Mouse (Mus musculus): ENCODE measurements around the gene Tnxb. TPM values are rescaled to one million over a fixed set of nuclear protein-coding genes. Genes with fewer than 3 reads are reported as not detected.
A peak's percentile ranks its signal among the peaks of the same experiment; 100 is the strongest.

Gene Tnxb
- polyA plus RNA-seq, 1 experiment from 2014 or later: 0.03 TPM

GRCm38 (mm10) chr17:34628644-34628967 lies 41.7 kb upstream of the Tnxb start:
- 11% methylated on average over 5 of the region's 5 CpGs for WGBS
- H3K27ac ChIP-seq (ENCODE audit: low read depth, low read length): peak overlapping the region; percentile 20; the same call in 1 of the 2 replicates
- no peak overlapping the region for H3K4me3 ChIP-seq (ENCODE audit: low read depth, low read length)
- H3K36me3 ChIP-seq (ENCODE audit: control insufficient read depth, insufficient read depth, low read length): no peaks in the 10 kb centered on the region; the same call in 1 of the 2 replicates
- peaks cover 26% of the 10 kb centered on the region for H3K27me3 ChIP-seq (ENCODE audit: control insufficient read depth, insufficient read depth, low read length)
- no peak overlapping the region; the same call in 1 of the 2 replicates for H3K9ac ChIP-seq (ENCODE audit: low read length)
- no peaks in the 10 kb centered on the region for H3K9me3 ChIP-seq (ENCODE audit: control insufficient read depth, low read length)
- peak overlapping the region; percentile 67; the same call in 1 of the 2 replicates for H3K4me2 ChIP-seq (ENCODE audit: low read depth, low read length, severe bottlenecking)
- no peak for DNase-seq (ENCODE audit: low spot score)
- no peak for ATAC-seq (replicated peaks; ENCODE audit: low FRiP score)
- peaks cover 28% of the 10 kb centered on the region for H3K4me1 ChIP-seq (replicated peaks; ENCODE audit: control insufficient read depth, insufficient read depth, low read length)

GRCm38 (mm10) chr17:34629221-34629751 lies 41.0 kb upstream of the Tnxb start, which contains the start of gene Prrt1:
Gene Prrt1 (plus strand): TSS chr17:34629533.
- ATAC-seq (replicated peaks; ENCODE audit: low FRiP score): peak; percentile 26; the same call in 1 of the 2 replicates
- Histone ChIP-seq H3K9ac (ENCODE audit: low read length) (peak within 1 kb of the TSS; percentile 47), H3K36me3 (ENCODE audit: control insufficient read depth, insufficient read depth, low read length) (no peaks in the 10 kb centered on the region; the same call in 1 of the 2 replicates), H3K27me3 (ENCODE audit: control insufficient read depth, insufficient read depth, low read length) (peaks cover 26% of the 10 kb centered on the region), H3K4me1 (replicated peaks; ENCODE audit: control insufficient read depth, insufficient read depth, low read length) (peaks cover 28% of the 10 kb centered on the region), H3K27ac (ENCODE audit: low read depth, low read length) (peak within 1 kb of the TSS; percentile 20; the same call in 1 of the 2 replicates), H3K4me2 (ENCODE audit: low read depth, low read length, severe bottlenecking) (peak within 1 kb of the TSS; percentile 67), H3K4me3 (ENCODE audit: low read depth, low read length) (peak within 1 kb of the TSS; percentile 48), H3K9me3 (ENCODE audit: control insufficient read depth, low read length) (no peaks in the 10 kb centered on the region)
- under 1% methylated on average over 16 of the region's 16 CpGs for WGBS
- DNase-seq (ENCODE audit: low spot score): peak; percentile 60

- DNase-seq (ENCODE audit: low spot score) (peak; percentile 57), ATAC-seq (replicated peaks; ENCODE audit: low FRiP score) (no peak)
- Histone ChIP-seq H3K4me2 (ENCODE audit: low read depth, low read length, severe bottlenecking) (peak overlapping the region; percentile 49; the same call in 1 of the 2 replicates), H3K9ac (ENCODE audit: low read length) (peak overlapping the region; percentile 16; the same call in 1 of the 2 replicates), H3K4me3 (ENCODE audit: low read depth, low read length) (peak overlapping the region; percentile 22), H3K27me3 (ENCODE audit: control insufficient read depth, insufficient read depth, low read length) (peaks cover 26% of the 10 kb centered on the region), H3K36me3 (ENCODE audit: control insufficient read depth, insufficient read depth, low read length) (no peaks in the 10 kb centered on the region; the same call in 1 of the 2 replicates), H3K9me3 (ENCODE audit: control insufficient read depth, low read length) (no peaks in the 10 kb centered on the region), H3K4me1 (replicated peaks; ENCODE audit: control insufficient read depth, insufficient read depth, low read length) (peaks cover 28% of the 10 kb centered on the region), H3K27ac (ENCODE audit: low read depth, low read length) (no peak overlapping the region)
- 13% methylated on average over 12 of the region's 12 CpGs for WGBS
These were observed 40.3 kb upstream of the Tnxb start for GRCm38 (mm10) chr17:34629796-34630603.

- peak overlapping the region; percentile 22 for H3K4me3 ChIP-seq (ENCODE audit: low read depth, low read length)
- ATAC-seq (replicated peaks; ENCODE audit: low FRiP score) (no peak), DNase-seq (ENCODE audit: low spot score) (peak; percentile 57)
- peaks cover 28% of the 10 kb centered on the region for H3K4me1 ChIP-seq (replicated peaks; ENCODE audit: control insufficient read depth, insufficient read depth, low read length)
- H3K27ac ChIP-seq (ENCODE audit: low read depth, low read length): no peak overlapping the region
- 3% methylated on average over 44 of the region's 48 CpGs for WGBS
- peak overlapping the region; percentile 43 for H3K9ac ChIP-seq (ENCODE audit: low read length)
- peaks cover 26% of the 10 kb centered on the region for H3K27me3 ChIP-seq (ENCODE audit: control insufficient read depth, insufficient read depth, low read length)
- H3K9me3 ChIP-seq (ENCODE audit: control insufficient read depth, low read length): no peaks in the 10 kb centered on the region
- H3K36me3 ChIP-seq (ENCODE audit: control insufficient read depth, insufficient read depth, low read length): no peaks in the 10 kb centered on the region
- peak overlapping the region; percentile 49 for H3K4me2 ChIP-seq (ENCODE audit: low read depth, low read length, severe bottlenecking)
These were observed 39.5 kb upstream of the Tnxb start for GRCm38 (mm10) chr17:34630761-34631301.

- Histone ChIP-seq H3K27ac (ENCODE audit: low read depth, low read length) (no peak overlapping the region), H3K4me2 (ENCODE audit: low read depth, low read length, severe bottlenecking) (peak overlapping the region; percentile 72), H3K9ac (ENCODE audit: low read length) (peak overlapping the region; percentile 48), H3K4me1 (replicated peaks; ENCODE audit: control insufficient read depth, insufficient read depth, low read length) (peaks cover 28% of the 10 kb centered on the region), H3K4me3 (ENCODE audit: low read depth, low read length) (peak overlapping the region; percentile 31), H3K27me3 (ENCODE audit: control insufficient read depth, insufficient read depth, low read length) (peaks cover 26% of the 10 kb centered on the region), H3K9me3 (ENCODE audit: control insufficient read depth, low read length) (no peaks in the 10 kb centered on the region), H3K36me3 (ENCODE audit: control insufficient read depth, insufficient read depth, low read length) (no peaks in the 10 kb centered on the region)
- no peak for ATAC-seq (replicated peaks; ENCODE audit: low FRiP score)
- WGBS: 3% methylated on average over 12 of the region's 12 CpGs
- DNase-seq (ENCODE audit: low spot score): peak; percentile 59
These were observed 38.7 kb upstream of the Tnxb start for GRCm38 (mm10) chr17:34631647-34632046.

GRCm38 (mm10) chr17:34632261-34632691 lies 38.1 kb upstream of the Tnxb start:
- H3K36me3 ChIP-seq (ENCODE audit: control insufficient read depth, insufficient read depth, low read length): no peaks in the 10 kb centered on the region
- H3K27ac ChIP-seq (ENCODE audit: low read depth, low read length): no peak overlapping the region
- H3K4me1 ChIP-seq (replicated peaks; ENCODE audit: control insufficient read depth, insufficient read depth, low read length): peaks cover 28% of the 10 kb centered on the region
- DNase-seq (ENCODE audit: low spot score) (peak; percentile 76), ATAC-seq (replicated peaks; ENCODE audit: low FRiP score) (no peak)
- under 1% methylated on average over 26 of the region's 26 CpGs for WGBS
- peak overlapping the region; percentile 48 for H3K9ac ChIP-seq (ENCODE audit: low read length)
- H3K27me3 ChIP-seq (ENCODE audit: control insufficient read depth, insufficient read depth, low read length): peaks cover 26% of the 10 kb centered on the region
- no peaks in the 10 kb centered on the region for H3K9me3 ChIP-seq (ENCODE audit: control insufficient read depth, low read length)
- peak overlapping the region; percentile 72 for H3K4me2 ChIP-seq (ENCODE audit: low read depth, low read length, severe bottlenecking)
- peak overlapping the region; percentile 31 for H3K4me3 ChIP-seq (ENCODE audit: low read depth, low read length)

- Histone ChIP-seq H3K27me3 (ENCODE audit: control insufficient read depth, insufficient read depth, low read length) (peaks cover 16% of the 10 kb centered on the region), H3K4me3 (ENCODE audit: low read depth, low read length) (no peak overlapping the region), H3K9me3 (ENCODE audit: control insufficient read depth, low read length) (no peaks in the 10 kb centered on the region), H3K4me1 (replicated peaks; ENCODE audit: control insufficient read depth, insufficient read depth, low read length) (peaks cover 12% of the 10 kb centered on the region), H3K9ac (ENCODE audit: low read length) (no peak overlapping the region), H3K4me2 (ENCODE audit: low read depth, low read length, severe bottlenecking) (no peak overlapping the region), H3K27ac (ENCODE audit: low read depth, low read length) (no peak overlapping the region), H3K36me3 (ENCODE audit: control insufficient read depth, insufficient read depth, low read length) (no peaks in the 10 kb centered on the region)
- WGBS: 71% methylated on average over 2 of the region's 2 CpGs
- ATAC-seq (replicated peaks; ENCODE audit: low FRiP score) (no peak), DNase-seq (ENCODE audit: low spot score) (no peak)
These were observed 34.7 kb upstream of the Tnxb start for GRCm38 (mm10) chr17:34635671-34636070.

- H3K27ac ChIP-seq (ENCODE audit: low read depth, low read length): no peak overlapping the region
- DNase-seq (ENCODE audit: low spot score) (no peak), ATAC-seq (replicated peaks; ENCODE audit: low FRiP score) (no peak)
- H3K9me3 ChIP-seq (ENCODE audit: control insufficient read depth, low read length): no peaks in the 10 kb centered on the region
- peaks cover 1% of the 10 kb centered on the region for H3K27me3 ChIP-seq (ENCODE audit: control insufficient read depth, insufficient read depth, low read length)
- H3K4me2 ChIP-seq (ENCODE audit: low read depth, low read length, severe bottlenecking): no peak overlapping the region
- no peak overlapping the region for H3K9ac ChIP-seq (ENCODE audit: low read length)
- WGBS: 58% methylated on average over 3 of the region's 3 CpGs
- H3K36me3 ChIP-seq (ENCODE audit: control insufficient read depth, insufficient read depth, low read length): no peaks in the 10 kb centered on the region
- H3K4me3 ChIP-seq (ENCODE audit: low read depth, low read length): no peak overlapping the region
- H3K4me1 ChIP-seq (replicated peaks; ENCODE audit: control insufficient read depth, insufficient read depth, low read length): peaks cover 7% of the 10 kb centered on the region; the same call in 1 of the 2 replicates
These were observed 32.9 kb upstream of the Tnxb start for GRCm38 (mm10) chr17:34637459-34637858.

Data from forebrain, embryonic 11.5 days (tissue).